Mouse (Mus musculus) testis, adult 2 months (tissue): Measurements from ENCODE around the gene Bin2. TPM values are rescaled to one million over a fixed set of nuclear protein-coding genes. Genes with fewer than 3 reads are reported as not detected.

Experiments used
- H3K27ac ChIP-seq: fragments of 200-500 bp; 2 replicates; pipeline ENCODE4 v1.5.1; 2012; ENCODE audit warnings: low read depth, low read length; ENCODE audit not compliant: control insufficient read depth, insufficient read depth
- H3K27me3 ChIP-seq: fragments of 200-500 bp; 2 replicates; pipeline ENCODE4 v1.6.1; 2012; ENCODE audit warnings: mild to moderate bottlenecking, low read length, moderate library complexity; ENCODE audit not compliant: control insufficient read depth, insufficient read depth
- H3K36me3 ChIP-seq: fragments of 200-500 bp; 2 replicates; pipeline ENCODE4 v1.6.1; 2012; ENCODE audit warnings: mild to moderate bottlenecking, low read length; ENCODE audit not compliant: control insufficient read depth, insufficient read depth
- H3K4me1 ChIP-seq: fragments of 200-500 bp; 2 replicates; pipeline ENCODE4 v1.6.1; 2012; ENCODE audit warnings: low read length; ENCODE audit not compliant: control insufficient read depth, insufficient read depth
- H3K4me3 ChIP-seq: fragments of 200-500 bp; 2 replicates; pipeline ENCODE4 v1.5.1; 2012; ENCODE audit warnings: low read depth, mild to moderate bottlenecking, low read length, moderate library complexity, mixed read lengths; ENCODE audit not compliant: control insufficient read depth
- CTCF ChIP-seq: fragments of 200-500 bp; IDR thresholded peaks from 2 replicates; pipeline ENCODE4 v1.5.1; 2012; ENCODE audit warnings: low read depth, mild to moderate bottlenecking, inconsistent platforms, low read length, moderate library complexity; ENCODE audit not compliant: control insufficient read depth, insufficient read depth, insufficient replicate concordance
- POLR2A ChIP-seq: fragments of 200-500 bp; IDR thresholded peaks from 2 replicates; pipeline ENCODE4 v1.6.1; 2012; ENCODE audit warnings: low read depth, mild to moderate bottlenecking, inconsistent platforms, low read length, moderate library complexity; ENCODE audit not compliant: control insufficient read depth
- polyA plus RNA-seq: library from polyadenylated mRNA; depleted of rRNA; stranded (reverse); fragments of >200 nt; gene quantifications from 2 replicates; pipeline ENCODE4 v1.2.3, GENCODE M21; 2012

Gene Bin2
- polyA plus RNA-seq, 1 experiment = 19.7 TPM

GRCm38 (mm10) chr15:100694406-100694805, 25.1 kb upstream of the Bin2 start:
- Histone ChIP-seq H3K4me3 (no peak overlapping the region), H3K4me1 (no peaks in the 10 kb centered on the region; the same call in 1 of the 2 replicates), H3K36me3 (no peaks in the 10 kb centered on the region), H3K27me3 (no peaks in the 10 kb centered on the region), H3K27ac (no peak overlapping the region)
- TF ChIP-seq CTCF = no peak
- TF ChIP-seq POLR2A = no peak

- Histone ChIP-seq H3K4me1 (no peaks in the 10 kb centered on the region; the same call in 1 of the 2 replicates), H3K27ac (no peak overlapping the region), H3K4me3 (no peak overlapping the region), H3K36me3 (no peaks in the 10 kb centered on the region), H3K27me3 (no peaks in the 10 kb centered on the region)
- TF ChIP-seq POLR2A (no peak), CTCF (no peak)
Measured at GRCm38 (mm10) chr15:100691990-100692389, 22.6 kb upstream of the Bin2 start.

GRCm38 (mm10) chr15:100687430-100687971, 18.1 kb upstream of the Bin2 start, which contains the start of gene Cela1:
Cela1 (minus strand) TSS chr15:100687921.
- H3K27ac ChIP-seq = no peak within 1 kb of the TSS
- TF ChIP-seq CTCF (no peak), POLR2A (no peak)
- no peaks in the 10 kb centered on the region for H3K27me3 ChIP-seq
- peaks cover 2% of the 10 kb centered on the region for H3K4me1 ChIP-seq
- no peaks in the 10 kb centered on the region for H3K36me3 ChIP-seq
- no peak within 1 kb of the TSS for H3K4me3 ChIP-seq

GRCm38 (mm10) chr15:100686989-100687388, 17.6 kb upstream of the Bin2 start:
- no peak for TF ChIP-seq CTCF
- no peak overlapping the region for H3K27ac ChIP-seq

GRCm38 (mm10) chr15:100686434-100686833, 17.1 kb upstream of the Bin2 start:
- TF ChIP-seq CTCF (no peak), POLR2A (no peak)
- Histone ChIP-seq H3K27ac (no peak overlapping the region), H3K4me1 (peaks cover 2% of the 10 kb centered on the region), H3K4me3 (no peak overlapping the region), H3K27me3 (no peaks in the 10 kb centered on the region), H3K36me3 (no peaks in the 10 kb centered on the region)

More at GRCm38 (mm10) chr15:100686989-100687388, 17.6 kb upstream of the Bin2 start:
- H3K4me3 ChIP-seq = no peak overlapping the region
- no peaks in the 10 kb centered on the region for H3K27me3 ChIP-seq
- no peaks in the 10 kb centered on the region for H3K36me3 ChIP-seq
- H3K4me1 ChIP-seq = peaks cover 2% of the 10 kb centered on the region

GRCm38 (mm10) chr15:100685849-100686248, 16.5 kb upstream of the Bin2 start:
- Histone ChIP-seq H3K36me3 (no peaks in the 10 kb centered on the region), H3K27ac (no peak overlapping the region), H3K27me3 (no peaks in the 10 kb centered on the region), H3K4me3 (no peak overlapping the region), H3K4me1 (peaks cover 2% of the 10 kb centered on the region)
- TF ChIP-seq POLR2A (no peak), CTCF (0 out of 2 replicates have a peak, but pooled peaks have one; percentile 4)

- Histone ChIP-seq H3K36me3 (no peaks in the 10 kb centered on the region), H3K27me3 (no peaks in the 10 kb centered on the region), H3K4me1 (peaks cover 2% of the 10 kb centered on the region), H3K4me3 (no peak overlapping the region), H3K27ac (no peak overlapping the region)
- TF ChIP-seq POLR2A (no peak), CTCF (no peak)
Measured at GRCm38 (mm10) chr15:100685255-100685654, 15.9 kb upstream of the Bin2 start.

- H3K4me3 ChIP-seq = peak overlapping the region; percentile 11; the same call in 1 of the 2 replicates
- no peak overlapping the region for H3K27ac ChIP-seq
- TF ChIP-seq CTCF = no peak
- no peak for TF ChIP-seq POLR2A
- H3K4me1 ChIP-seq = peaks cover 2% of the 10 kb centered on the region
- H3K27me3 ChIP-seq = no peaks in the 10 kb centered on the region
- no peaks in the 10 kb centered on the region for H3K36me3 ChIP-seq
Measured at GRCm38 (mm10) chr15:100684450-100684849, 15.1 kb upstream of the Bin2 start.
